Mouse (Mus musculus) limb, embryonic 15.5 days (tissue): ENCODE data around the gene Dicer1. TPM values are rescaled to one million over a fixed set of nuclear protein-coding genes. Genes with fewer than 3 reads are reported as not detected.

ENCODE experiments used
- ATAC-seq: fragments of 200-750 bp; cut with Nextera tagmentation; 2 replicates; pipeline ENCODE4 v1.8.0; 2017; ENCODE audit warnings: low read depth, moderate TSS enrichment; ENCODE audit not compliant: insufficient number of reproducible peaks, low FRiP score, low TSS enrichment
- H3K27ac ChIP-seq: fragments of 300-500 bp; sonication (generic); 2 replicates; pipeline ENCODE4 v1.5.1; 2015; ENCODE audit warnings: moderate library complexity, mild to moderate bottlenecking, inconsistent platforms
- H3K27me3 ChIP-seq: fragments of 300-500 bp; sonication (generic); 2 replicates; pipeline ENCODE4 v1.6.1; 2015; ENCODE audit warnings: inconsistent platforms
- H3K36me3 ChIP-seq: fragments of 300-500 bp; sonication (generic); 2 replicates; pipeline ENCODE4 v1.6.1; 2015; ENCODE audit warnings: inconsistent platforms
- H3K4me1 ChIP-seq: fragments of 300-500 bp; sonication (generic); 2 replicates; pipeline ENCODE4 v1.6.1; 2015; ENCODE audit warnings: inconsistent platforms
- H3K4me2 ChIP-seq: fragments of 300-500 bp; sonication (generic); 2 replicates; pipeline ENCODE4 v1.6.1; 2015; ENCODE audit warnings: mild to moderate bottlenecking, inconsistent platforms
- H3K4me3 ChIP-seq: fragments of 300-500 bp; sonication (generic); 2 replicates; pipeline ENCODE4 v1.5.1; 2015; ENCODE audit warnings: mild to moderate bottlenecking, inconsistent platforms
- H3K9ac ChIP-seq: fragments of 300-500 bp; sonication (generic); 2 replicates; pipeline ENCODE4 v1.6.1; 2015; ENCODE audit warnings: inconsistent platforms
- H3K9me3 ChIP-seq: fragments of 300-500 bp; sonication (generic); 2 replicates; pipeline ENCODE4 v1.6.1; 2016; ENCODE audit warnings: inconsistent platforms
- WGBS: fragments of 180-500 bp; shearing (Covaris S2); methylation state at CpG from one replicate; pipeline ENCODE4 v1.1.7; 2015; 5-methylcytosine and 5-hydroxymethylcytosine counted together
- polyA plus RNA-seq: library from polyadenylated mRNA; unstranded; fragments of >200 nt; fragmentation: Nextera tagmentation; extraction: Ambion mirVana; gene quantifications from 2 replicates; pipeline ENCODE4 v1.2.1, GENCODE M21; 2015

The Dicer1 gene
- polyA plus RNA-seq, 1 experiment from 2014 or later: 27.9 TPM

DNA sequence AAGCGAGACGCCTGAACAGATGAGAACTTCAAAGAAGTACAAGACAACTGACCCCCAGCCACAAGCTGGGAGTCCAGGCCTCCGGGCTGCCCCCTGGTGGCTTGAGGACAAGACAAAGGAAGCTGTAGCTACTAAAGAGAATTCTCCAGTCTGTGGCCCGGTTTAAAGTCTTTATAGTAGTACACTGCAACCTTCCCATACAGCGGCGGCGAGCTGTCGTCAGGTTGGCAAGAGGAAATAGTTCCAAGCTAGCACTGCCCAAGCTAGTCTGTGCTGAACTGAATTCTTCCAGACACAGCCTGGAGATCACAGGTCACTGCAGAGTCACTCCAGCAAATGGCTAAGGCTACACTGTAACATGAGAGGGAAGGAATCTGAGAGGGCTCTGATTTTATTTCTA lies 52.0 kb downstream of the Dicer1 start:
- 31% methylated on average over 8 of the region's 8 CpGs for WGBS
- H3K27ac ChIP-seq: no peak overlapping the region
- H3K4me2 ChIP-seq: no peak overlapping the region
- H3K4me1 ChIP-seq: peaks cover 10% of the 10 kb centered on the region; the same call in 1 of the 2 replicates
- H3K4me3 ChIP-seq: no peak overlapping the region
- peaks cover 70% of the 10 kb centered on the region for H3K36me3 ChIP-seq
- no peak overlapping the region for H3K9ac ChIP-seq
- ATAC-seq: peak; percentile 40; the same call in 1 of the 2 replicates
- no peaks in the 10 kb centered on the region for H3K27me3 ChIP-seq
- H3K9me3 ChIP-seq: no peaks in the 10 kb centered on the region

DNA sequence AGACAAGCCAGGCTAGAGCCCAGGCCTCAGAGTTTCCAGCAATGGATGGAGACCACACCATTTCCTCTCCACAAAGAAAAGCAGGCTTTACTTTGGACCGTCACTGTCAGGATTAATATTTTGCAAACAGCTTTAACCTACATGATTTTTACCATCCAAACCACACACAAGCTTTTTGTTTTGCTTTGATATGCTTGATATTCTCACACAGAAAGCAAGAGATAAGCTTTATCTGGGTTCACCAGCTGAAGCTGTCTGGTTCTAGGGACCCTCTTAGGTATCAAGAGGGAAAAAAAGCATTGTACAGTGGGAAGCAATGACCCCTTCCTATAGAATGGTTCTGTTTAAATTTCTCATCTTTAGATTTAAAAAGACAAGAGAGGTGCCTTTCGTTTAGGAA lies 56.2 kb downstream of the Dicer1 start:
- WGBS: 91% methylated on average over 2 of the region's 2 CpGs

DNA sequence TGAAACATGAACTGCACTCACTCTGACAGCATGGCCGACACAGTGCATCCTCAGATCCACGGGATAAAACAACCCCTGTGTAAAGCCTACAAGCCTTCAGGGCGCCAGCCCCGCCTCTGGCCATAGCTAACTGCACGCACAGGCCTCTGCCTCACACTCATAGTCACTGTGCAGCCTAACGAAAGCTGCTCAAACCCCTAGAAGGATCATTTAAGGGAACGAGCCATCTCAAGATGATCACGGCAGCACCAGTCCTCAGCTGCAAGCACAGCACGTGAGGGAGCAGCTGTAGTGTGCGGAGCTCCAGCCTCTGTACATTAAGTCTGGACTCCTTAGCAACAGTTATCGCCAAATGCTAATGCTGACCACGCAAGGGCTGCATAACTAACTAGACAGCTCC lies 58.9 kb downstream of the Dicer1 start:
- Histone ChIP-seq H3K4me2 (no peak overlapping the region), H3K4me3 (no peak overlapping the region), H3K4me1 (peaks cover 6% of the 10 kb centered on the region; the same call in 1 of the 2 replicates), H3K27ac (no peak overlapping the region), H3K36me3 (peaks cover 76% of the 10 kb centered on the region), H3K9me3 (no peaks in the 10 kb centered on the region), H3K27me3 (no peaks in the 10 kb centered on the region), H3K9ac (no peak overlapping the region)
- 71% methylated on average over 12 of the region's 12 CpGs for WGBS
- ATAC-seq: no peak

More for the DNA sequence above, 56.2 kb downstream of the Dicer1 start:
- peaks cover 10% of the 10 kb centered on the region; the same call in 1 of the 2 replicates for H3K4me1 ChIP-seq
- no peaks in the 10 kb centered on the region for H3K27me3 ChIP-seq
- H3K9ac ChIP-seq: no peak overlapping the region
- H3K9me3 ChIP-seq: no peaks in the 10 kb centered on the region
- H3K36me3 ChIP-seq: peaks cover 62% of the 10 kb centered on the region
- no peak overlapping the region for H3K4me2 ChIP-seq
- H3K27ac ChIP-seq: no peak overlapping the region
- no peak overlapping the region for H3K4me3 ChIP-seq
- ATAC-seq: no peak

DNA sequence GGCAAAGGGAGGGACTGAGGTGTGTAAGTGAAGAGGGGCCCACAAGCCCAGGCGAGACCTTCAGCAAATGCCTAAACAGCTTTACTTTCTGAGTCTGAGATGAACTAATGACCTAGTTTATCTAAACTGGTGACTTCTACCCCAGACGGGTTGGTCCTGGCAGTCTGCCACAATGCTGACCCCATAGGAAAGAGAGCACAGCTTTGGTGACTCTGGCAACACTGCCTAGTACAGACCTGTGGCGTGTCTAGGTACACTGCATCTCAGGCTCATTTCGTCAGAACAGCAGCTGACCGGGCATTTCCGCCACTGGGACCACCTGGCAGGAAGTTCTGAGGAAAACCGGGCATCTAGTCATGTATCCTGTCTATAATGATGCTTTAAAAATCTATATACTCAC lies 61.3 kb downstream of the Dicer1 start:
- H3K4me1 ChIP-seq: no peaks in the 10 kb centered on the region
- no peak overlapping the region for H3K9ac ChIP-seq
- no peak overlapping the region for H3K27ac ChIP-seq
- no peaks in the 10 kb centered on the region for H3K27me3 ChIP-seq
- WGBS: 77% methylated on average over 7 of the region's 7 CpGs
- ATAC-seq: no peak; the same call in 1 of the 2 replicates
- H3K4me2 ChIP-seq: no peak overlapping the region
- H3K9me3 ChIP-seq: no peaks in the 10 kb centered on the region
- peaks cover 68% of the 10 kb centered on the region for H3K36me3 ChIP-seq
- no peak overlapping the region for H3K4me3 ChIP-seq

DNA sequence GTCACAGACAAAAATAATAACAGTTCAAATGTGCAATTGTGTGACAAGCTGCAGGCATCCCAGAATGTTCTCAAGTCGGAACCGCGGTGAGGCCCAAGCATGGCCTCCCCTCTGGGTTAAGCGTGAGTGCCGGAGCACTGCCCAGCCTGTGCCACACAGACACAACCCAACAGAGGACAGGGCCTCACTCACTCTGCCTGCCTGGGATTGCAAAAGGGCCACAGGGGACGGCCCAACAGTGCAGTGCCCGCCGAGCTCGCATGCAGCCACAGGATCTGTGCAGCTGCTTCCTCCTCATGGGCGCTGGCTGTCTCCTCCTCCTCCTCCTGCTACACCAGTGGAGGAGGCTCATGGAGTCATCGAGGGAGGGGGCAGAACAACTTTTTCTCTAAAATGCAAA lies 62.9 kb downstream of the Dicer1 start:
- no peak overlapping the region for H3K9ac ChIP-seq
- no peaks in the 10 kb centered on the region for H3K9me3 ChIP-seq
- H3K4me2 ChIP-seq: no peak overlapping the region
- ATAC-seq: no peak
- H3K27me3 ChIP-seq: no peaks in the 10 kb centered on the region
- H3K36me3 ChIP-seq: peaks cover 53% of the 10 kb centered on the region
- no peaks in the 10 kb centered on the region for H3K4me1 ChIP-seq
- no peak overlapping the region for H3K4me3 ChIP-seq
- no peak overlapping the region for H3K27ac ChIP-seq
- 81% methylated on average over 11 of the region's 11 CpGs for WGBS

DNA sequence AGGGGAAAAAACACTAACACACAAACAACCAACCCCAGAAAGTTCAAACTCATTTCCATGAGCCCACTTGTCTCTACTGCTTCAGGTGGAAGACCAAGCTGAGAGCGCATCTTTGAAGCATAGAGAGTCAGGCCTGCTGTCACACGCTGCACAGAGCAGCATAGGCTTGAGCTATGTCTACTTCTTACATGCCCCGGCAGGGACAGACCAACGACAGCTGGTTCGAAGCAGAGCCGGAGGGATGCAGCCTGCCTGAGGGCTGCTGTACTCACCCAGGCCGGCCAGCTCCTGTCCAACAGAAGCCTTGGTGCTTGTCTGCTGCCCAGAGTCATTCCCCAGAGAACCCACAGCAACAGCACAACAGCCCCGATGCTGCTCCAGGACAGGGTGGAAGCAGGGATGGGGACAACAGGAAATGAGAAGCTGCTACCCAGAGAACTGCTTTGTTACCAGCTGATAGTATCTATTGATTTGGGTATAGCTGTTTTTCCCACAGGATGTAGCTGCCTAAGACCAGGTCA lies 67.3 kb downstream of the Dicer1 start:
- Histone ChIP-seq H3K4me1 (peaks cover 5% of the 10 kb centered on the region; the same call in 1 of the 2 replicates), H3K4me3 (no peak overlapping the region), H3K27ac (no peak overlapping the region), H3K9ac (no peak overlapping the region), H3K9me3 (no peaks in the 10 kb centered on the region), H3K27me3 (no peaks in the 10 kb centered on the region), H3K36me3 (peaks cover 21% of the 10 kb centered on the region), H3K4me2 (no peak overlapping the region)
- ATAC-seq: no peak
- 55% methylated on average over 8 of the region's 8 CpGs for WGBS

DNA sequence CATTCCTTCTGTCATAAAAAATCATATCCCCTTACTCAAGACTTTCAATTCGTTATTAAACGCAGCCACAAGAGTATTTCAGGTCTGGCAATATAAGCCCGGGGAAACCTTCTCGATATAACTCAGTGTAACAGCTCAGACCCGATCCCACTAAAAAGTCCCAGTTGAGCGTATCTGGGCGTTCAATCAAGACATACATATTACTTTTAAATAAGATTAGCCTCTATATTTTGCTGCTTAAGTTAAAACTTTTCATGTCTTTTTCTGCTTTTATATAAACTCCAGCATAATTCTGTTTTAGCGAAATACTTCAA lies 72.0 kb downstream of the Dicer1 start:
- no peak overlapping the region for H3K4me3 ChIP-seq
- no peak overlapping the region for H3K27ac ChIP-seq
- H3K9ac ChIP-seq: no peak overlapping the region
- 29% methylated on average over 8 of the region's 8 CpGs for whole genome bisulfite sequencing
- no peak overlapping the region for H3K4me2 ChIP-seq
- H3K36me3 ChIP-seq: no peaks in the 10 kb centered on the region
- peaks cover 15% of the 10 kb centered on the region for H3K4me1 ChIP-seq
- ATAC-seq: peak; percentile 53; the same call in 1 of the 2 replicates
- 0 out of 2 replicates have a peak, but pooled peaks cover 6% of the 10 kb centered on the region for H3K27me3 ChIP-seq
- no peaks in the 10 kb centered on the region for H3K9me3 ChIP-seq

DNA sequence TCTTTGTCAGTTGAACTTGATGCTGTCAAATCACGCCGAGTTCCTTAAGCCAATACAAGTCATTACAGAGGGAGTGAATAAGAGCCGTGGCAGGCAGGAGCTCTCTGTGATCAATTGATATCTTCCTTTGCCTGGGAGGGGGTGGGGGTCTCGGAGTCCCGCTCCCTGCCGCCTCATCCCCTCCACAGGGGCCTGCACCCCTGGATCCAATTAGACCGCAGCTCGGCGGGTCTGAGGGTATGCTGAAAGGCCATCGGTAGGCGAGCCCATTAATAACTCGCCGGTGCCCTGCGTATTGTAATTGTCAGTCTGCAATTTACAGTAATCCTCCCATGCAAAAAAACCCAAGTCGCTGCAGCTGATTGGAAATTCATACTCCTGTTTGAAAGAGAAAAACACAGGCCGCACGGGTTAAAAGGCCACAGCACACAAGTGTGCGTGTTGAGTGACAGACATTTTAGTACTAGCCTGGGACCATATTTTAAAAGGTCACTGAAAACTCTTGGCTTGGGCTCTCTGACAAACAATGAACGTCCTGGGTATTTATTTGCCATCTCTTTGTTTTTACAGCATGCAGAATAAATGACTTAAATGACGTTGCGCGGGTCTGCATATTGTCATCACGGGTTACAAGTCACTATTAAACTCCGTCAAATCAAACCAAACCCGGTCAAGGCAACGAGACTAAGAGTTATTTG lies 72.5 kb downstream of the Dicer1 start:
- no peaks in the 10 kb centered on the region for H3K9me3 ChIP-seq
- 0 out of 2 replicates have a peak, but pooled peaks cover 6% of the 10 kb centered on the region for H3K27me3 ChIP-seq
- 26% methylated on average over 26 of the region's 26 CpGs for WGBS
- no peak; the same call in 1 of the 2 replicates for ATAC-seq
- peaks cover 15% of the 10 kb centered on the region for H3K4me1 ChIP-seq
- H3K27ac ChIP-seq: no peak overlapping the region
- no peak overlapping the region for H3K9ac ChIP-seq
- no peaks in the 10 kb centered on the region for H3K36me3 ChIP-seq
- H3K4me2 ChIP-seq: 0 out of 2 replicates have a peak overlapping the region, but pooled peaks have one; percentile 14
- H3K4me3 ChIP-seq: no peak overlapping the region

DNA sequence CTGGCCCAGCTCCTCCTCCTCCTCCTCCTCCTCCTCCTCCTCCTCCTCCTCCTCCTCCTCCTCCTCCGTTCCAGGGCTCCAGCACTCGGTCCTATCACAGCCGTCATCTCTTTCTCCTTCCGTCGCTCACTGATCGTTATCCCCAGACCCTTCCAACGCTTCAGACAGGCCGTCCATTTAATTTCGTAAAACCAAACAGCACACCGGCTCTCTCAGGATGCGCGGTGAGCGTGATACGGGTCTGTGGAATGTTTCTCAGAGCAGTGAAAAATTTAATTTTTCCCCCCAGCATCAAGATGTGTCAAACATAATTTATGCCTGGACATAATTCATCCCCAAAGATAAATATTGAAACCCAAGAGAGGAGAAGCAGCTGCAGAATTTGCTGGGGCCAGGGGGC lies 73.3 kb downstream of the Dicer1 start:
- WGBS: 34% methylated on average over 9 of the region's 14 CpGs
- no peaks in the 10 kb centered on the region for H3K36me3 ChIP-seq
- H3K4me2 ChIP-seq: no peak overlapping the region; the same call in 1 of the 2 replicates
- 0 out of 2 replicates have a peak, but pooled peaks cover 6% of the 10 kb centered on the region for H3K27me3 ChIP-seq
- no peak overlapping the region for H3K27ac ChIP-seq
- no peaks in the 10 kb centered on the region for H3K9me3 ChIP-seq
- ATAC-seq: no peak
- peaks cover 15% of the 10 kb centered on the region for H3K4me1 ChIP-seq
- no peak overlapping the region for H3K4me3 ChIP-seq
- H3K9ac ChIP-seq: no peak overlapping the region

DNA sequence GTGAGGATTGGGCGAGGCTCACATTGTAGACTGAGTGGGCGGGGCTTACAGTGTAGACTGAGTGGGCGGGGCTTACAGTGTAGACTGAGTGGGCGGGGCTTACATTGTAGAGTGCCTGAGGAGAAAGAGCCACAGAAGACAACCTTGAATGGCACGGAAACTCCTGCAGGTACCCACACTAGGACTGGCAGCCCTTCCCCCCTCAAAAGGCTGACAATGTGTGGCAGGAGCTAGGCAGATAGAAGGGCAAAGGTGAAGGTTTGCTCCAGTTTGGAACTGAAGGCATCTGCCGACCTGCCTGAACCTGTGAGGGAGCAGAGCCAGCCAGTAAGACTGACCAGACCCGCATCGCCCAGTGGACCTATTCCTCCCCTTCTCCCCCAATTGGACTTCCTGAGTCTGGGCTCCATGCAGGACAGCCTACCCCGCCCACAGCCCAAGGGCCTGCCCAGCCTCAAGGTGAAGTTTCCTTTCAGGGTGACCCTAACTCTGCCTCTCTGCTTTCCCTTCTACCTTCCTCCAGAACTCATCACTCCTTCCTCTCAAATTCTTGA lies 74.3 kb downstream of the Dicer1 start:
- Histone ChIP-seq H3K36me3 (no peaks in the 10 kb centered on the region), H3K9me3 (no peaks in the 10 kb centered on the region), H3K4me3 (no peak overlapping the region), H3K4me2 (no peak overlapping the region), H3K27me3 (0 out of 2 replicates have a peak, but pooled peaks cover 6% of the 10 kb centered on the region), H3K9ac (no peak overlapping the region), H3K4me1 (peaks cover 15% of the 10 kb centered on the region), H3K27ac (no peak overlapping the region)
- ATAC-seq: no peak
- WGBS: 90% methylated on average over 9 of the region's 9 CpGs

DNA sequence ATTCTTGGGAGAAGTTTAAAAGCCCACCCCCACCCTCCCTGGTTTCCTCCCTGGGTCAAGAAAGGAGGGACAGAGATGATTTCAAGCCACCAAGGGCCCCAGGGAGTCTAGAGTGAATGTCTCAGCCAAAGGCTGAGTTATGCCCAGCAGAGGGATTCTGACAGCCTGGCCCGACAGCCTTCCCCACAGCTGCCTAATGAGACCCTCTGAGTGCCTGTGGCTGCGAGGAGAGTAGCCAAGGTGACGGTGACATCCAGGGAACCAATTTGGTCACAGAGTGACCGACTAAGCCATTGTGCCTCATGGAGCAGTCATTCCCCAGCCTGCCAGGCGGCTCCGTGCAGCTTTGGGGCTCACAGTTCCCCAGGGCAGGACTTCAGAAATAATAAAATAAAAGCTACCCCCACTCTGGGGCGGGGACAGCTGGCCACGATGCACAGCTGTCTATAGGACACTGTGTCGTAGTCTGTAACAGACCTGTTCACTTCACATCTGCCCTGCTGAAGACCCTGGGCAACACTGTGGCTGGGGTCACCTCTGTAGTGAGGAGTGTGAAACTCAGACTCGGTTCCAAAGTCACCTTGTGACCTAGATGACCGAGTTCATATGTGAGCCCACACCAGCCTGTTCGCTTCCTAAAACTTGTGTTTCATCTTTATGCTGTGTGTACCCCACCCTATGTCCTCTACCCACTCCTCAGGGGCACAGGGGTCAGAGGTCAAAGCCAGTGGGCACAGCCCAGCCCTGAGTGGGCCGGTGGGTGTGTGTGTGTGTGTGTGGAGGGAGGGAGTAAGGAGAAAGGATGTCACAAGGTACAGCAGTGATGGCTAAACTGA lies 75.0 kb downstream of the Dicer1 start:
- H3K4me1 ChIP-seq: peaks cover 15% of the 10 kb centered on the region
- WGBS: 72% methylated on average over 13 of the region's 13 CpGs
- H3K27ac ChIP-seq: no peak overlapping the region
- no peaks in the 10 kb centered on the region for H3K36me3 ChIP-seq
- ATAC-seq: no peak
- no peak overlapping the region for H3K4me2 ChIP-seq
- no peaks in the 10 kb centered on the region for H3K9me3 ChIP-seq
- 0 out of 2 replicates have a peak, but pooled peaks cover 6% of the 10 kb centered on the region for H3K27me3 ChIP-seq
- H3K4me3 ChIP-seq: no peak overlapping the region
- no peak overlapping the region for H3K9ac ChIP-seq
